Mouse (Mus musculus) lung, postnatal 0 days (tissue): Measurements from ENCODE around the gene Klhdc7b. TPM values are rescaled to one million over a fixed set of nuclear protein-coding genes. Genes with fewer than 3 reads are reported as not detected.
"Not testable (repeated sequence)": the region's sequence is repeated elsewhere in the genome, so short reads cannot be mapped to it uniquely, and the experiment has no call there.

Experiments used
- ATAC-seq: fragments of 200-750 bp; cut with Nextera tagmentation; 2 replicates; pipeline ENCODE4 v1.8.0; 2017; ENCODE audit warnings: moderate library complexity
- DNase-seq: peaks from one replicate; pipeline ENCODE4 v3.0.0-alpha.2; 2016; ENCODE audit warnings: low spot score
- H3K27ac ChIP-seq: fragments of 300-500 bp; sonication (generic); 2 replicates; pipeline ENCODE4 v1.5.1; 2014; ENCODE audit warnings: antibody characterized with exemption, mild to moderate bottlenecking, low read length, mixed read lengths
- H3K27me3 ChIP-seq: fragments of 300-500 bp; sonication (generic); replicated peaks from 2 replicates; pipeline ENCODE4 v1.6.1; 2014; ENCODE audit warnings: low read length, mixed read lengths; ENCODE audit not compliant: insufficient read depth
- H3K36me3 ChIP-seq: fragments of 300-500 bp; sonication (generic); 2 replicates; pipeline ENCODE4 v1.6.1; 2014; ENCODE audit warnings: low read length, mixed read lengths; ENCODE audit not compliant: insufficient read depth
- H3K4me1 ChIP-seq: fragments of 300-500 bp; sonication (generic); 2 replicates; pipeline ENCODE4 v1.6.1; 2014; ENCODE audit warnings: antibody characterized with exemption, low read depth, low read length, mixed read lengths; ENCODE audit not compliant: insufficient read depth
- H3K4me2 ChIP-seq: fragments of 300-500 bp; sonication (generic); replicated peaks from 2 replicates; pipeline ENCODE4 v1.6.1; 2014; ENCODE audit warnings: low read depth, mild to moderate bottlenecking, low read length, moderate library complexity, mixed read lengths
- H3K4me3 ChIP-seq: fragments of 300-500 bp; sonication (generic); 2 replicates; pipeline ENCODE4 v1.5.1; 2014; ENCODE audit warnings: low read depth, low read length
- H3K9ac ChIP-seq: fragments of 300-500 bp; sonication (generic); replicated peaks from 2 replicates; pipeline ENCODE4 v1.6.1; 2014; ENCODE audit warnings: low read depth, mild to moderate bottlenecking
- H3K9me3 ChIP-seq: fragments of 300-500 bp; sonication (generic); 2 replicates; pipeline ENCODE4 v1.6.1; 2016; ENCODE audit warnings: low read length, mixed read lengths
- CTCF ChIP-seq: IDR thresholded peaks from 2 replicates; pipeline ENCODE4 v1.5.1; 2016; ENCODE audit warnings: antibody characterized with exemption, mild to moderate bottlenecking
- EP300 ChIP-seq: IDR thresholded peaks from 2 replicates; pipeline ENCODE4 v1.6.1; 2016; ENCODE audit warnings: antibody characterized with exemption, mild to moderate bottlenecking, control low read depth
- WGBS: fragments of 180-500 bp; shearing (Covaris S2); extraction: QIAGEN DNeasy Blood & Tissue Kit; methylation state at CpG from one replicate; pipeline ENCODE4 v1.1.7; 2014; 5-methylcytosine and 5-hydroxymethylcytosine counted together
- polyA plus RNA-seq: library from polyadenylated mRNA; unstranded; fragments of >200 nt; fragmentation: Nextera tagmentation; extraction: Ambion mirVana; gene quantifications from 2 replicates; pipeline ENCODE4 v1.2.1, GENCODE M21; 2015

Klhdc7b gene
- polyA plus RNA-seq, 1 experiment from 2014 or later = not detected

DNA sequence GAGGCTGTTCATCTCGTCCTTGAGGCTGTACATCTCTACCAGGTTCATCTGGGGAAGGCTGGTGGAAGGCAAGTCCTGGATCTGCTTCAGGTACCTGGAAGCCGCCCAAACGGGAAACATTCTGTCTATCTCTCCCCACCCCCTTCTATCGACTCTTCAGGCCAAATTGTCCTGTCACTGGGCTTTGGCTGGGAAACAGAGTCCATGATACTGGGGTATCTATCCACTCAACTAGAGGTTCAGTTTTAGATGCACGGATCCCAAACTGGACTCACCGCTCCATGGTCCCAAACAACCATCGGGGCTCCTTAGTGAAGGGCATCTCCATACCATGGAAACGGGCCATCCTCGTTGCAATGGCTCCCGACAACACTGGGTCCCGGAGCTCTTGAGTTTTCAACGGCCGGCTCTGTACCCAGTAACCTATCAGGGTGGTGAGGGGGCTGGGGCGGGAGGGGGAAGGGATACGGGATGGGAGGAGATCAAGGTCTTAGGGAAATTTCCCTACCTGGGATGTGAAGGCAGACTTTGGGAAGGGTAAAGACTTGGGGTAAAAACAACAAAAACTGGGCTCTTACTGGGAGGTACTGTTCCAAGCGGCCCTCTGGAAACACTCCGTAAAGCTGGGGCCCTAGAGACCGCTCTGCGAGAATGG is 43.5 kb downstream of the Klhdc7b start:
- Histone ChIP-seq H3K4me2 (peak overlapping the region; percentile 98), H3K36me3 (0 out of 2 replicates have a peak, but pooled peaks cover 3% of the 10 kb centered on the region), H3K4me1 (peaks cover 6% of the 10 kb centered on the region; the same call in 1 of the 2 replicates), H3K27me3 (no peaks in the 10 kb centered on the region), H3K27ac (no peak overlapping the region), H3K9ac (no peak overlapping the region), H3K9me3 (no peaks in the 10 kb centered on the region), H3K4me3 (peak overlapping the region; percentile 86; the same call in 1 of the 2 replicates)
- DNase-seq = no peak
- WGBS = 85% methylated on average over 19 of the region's 19 CpGs
- no peak for ATAC-seq
- TF ChIP-seq CTCF (no peak), EP300 (no peak)

GRCm38 (mm10) chr15:89428821-89429351 is 44.2 kb downstream of the Klhdc7b start:
- Histone ChIP-seq H3K9me3 (no peaks in the 10 kb centered on the region), H3K9ac (peak overlapping the region; percentile 95), H3K27me3 (no peaks in the 10 kb centered on the region), H3K27ac (peak overlapping the region; percentile 98; the same call in 1 of the 2 replicates), H3K4me3 (peak overlapping the region; percentile 86), H3K36me3 (0 out of 2 replicates have a peak, but pooled peaks cover 3% of the 10 kb centered on the region), H3K4me1 (peaks cover 6% of the 10 kb centered on the region; the same call in 1 of the 2 replicates), H3K4me2 (peak overlapping the region; percentile 98)
- TF ChIP-seq EP300 (no peak), CTCF (no peak)
- no peak for DNase-seq
- ATAC-seq = peak; percentile 10
- WGBS = 7% methylated on average over 21 of the region's 22 CpGs

DNA sequence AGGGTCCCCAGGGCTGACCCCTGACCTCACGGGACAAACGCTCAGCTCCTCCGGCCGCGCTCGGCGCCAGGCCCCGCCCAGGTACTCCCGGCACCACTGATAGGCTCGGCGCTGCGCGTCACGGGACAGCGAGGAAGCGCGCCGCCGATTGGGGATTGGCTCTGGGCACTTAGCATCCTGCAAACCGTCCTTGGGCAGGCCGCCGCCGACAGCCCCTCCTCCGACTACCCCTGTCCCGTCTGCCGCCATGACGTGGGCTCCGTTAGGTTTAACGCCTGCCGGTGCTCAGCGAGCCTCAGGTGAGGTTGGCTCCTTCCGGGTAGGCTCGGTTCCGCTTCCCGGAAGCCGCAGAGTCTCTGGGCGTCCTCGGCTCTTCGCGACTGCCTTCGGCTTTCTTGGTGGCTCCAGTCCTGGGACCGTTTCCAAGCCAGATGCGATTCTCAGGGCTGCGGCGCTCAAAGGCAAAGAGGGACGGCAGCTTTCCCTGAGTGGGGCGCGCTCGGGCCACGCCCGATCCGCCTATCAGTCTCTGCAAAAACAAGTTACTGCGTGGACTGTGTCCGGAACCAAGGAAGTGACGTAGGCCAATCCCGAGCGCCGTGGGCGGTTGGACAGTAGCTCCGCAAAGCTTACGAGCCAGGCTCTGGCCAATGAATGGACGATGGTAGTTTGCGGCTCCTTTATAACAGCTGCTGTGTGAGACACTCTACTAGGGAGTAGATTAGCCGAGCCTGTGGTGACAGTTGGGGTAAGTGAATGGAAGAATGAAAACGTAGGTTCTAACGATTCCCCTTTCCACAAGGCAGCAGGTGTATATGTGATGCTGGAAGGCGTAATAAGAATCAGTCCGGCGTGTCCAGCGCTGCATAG is 44.9 kb downstream of the Klhdc7b start, which contains the start of the genes C730034F03Rik, Gm44502 and Chkb:
Gene C730034F03Rik, plus strand, starts transcription at position 238 of the 870 bp plus-strand sequence.
Gene Gm44502, minus strand, starts transcription at position 345 of the 870 bp plus-strand sequence.
Gene Chkb, minus strand, starts transcription at position 557 of the 870 bp plus-strand sequence.
- peak within 1 kb of the TSS; percentile 98 for H3K27ac ChIP-seq

DNA sequence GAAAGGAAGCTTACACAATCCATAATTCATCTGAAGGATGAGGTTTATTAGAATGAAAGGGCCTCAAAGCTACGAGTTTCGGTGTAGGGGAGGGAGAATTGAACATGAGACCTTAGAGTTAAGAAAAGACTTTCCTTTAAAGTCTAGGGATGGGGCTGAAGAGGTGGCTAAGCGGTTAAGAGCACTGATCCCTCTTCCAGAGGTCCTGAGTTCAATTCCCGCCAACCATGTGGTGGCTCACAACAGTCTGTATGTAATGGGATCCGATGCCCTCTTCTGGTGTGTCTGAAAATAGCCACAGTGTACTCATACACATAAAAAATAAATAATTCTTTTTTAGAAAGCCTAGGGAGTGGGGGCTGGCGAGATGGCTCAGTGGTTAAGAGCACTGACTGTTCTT is 45.6 kb downstream of the Klhdc7b start:
- Histone ChIP-seq H3K36me3 (0 out of 2 replicates have a peak, but pooled peaks cover 3% of the 10 kb centered on the region), H3K27ac (peak overlapping the region; percentile 98), H3K4me1 (peaks cover 6% of the 10 kb centered on the region; the same call in 1 of the 2 replicates), H3K9ac (no peak overlapping the region), H3K9me3 (no peaks in the 10 kb centered on the region), H3K4me3 (peak overlapping the region; percentile 86), H3K4me2 (peak overlapping the region; percentile 98), H3K27me3 (no peaks in the 10 kb centered on the region)
- 42% methylated on average over 6 of the region's 6 CpGs for WGBS
- ATAC-seq (no peak), DNase-seq (peak; percentile 21)
- TF ChIP-seq EP300 (no peak), CTCF (peak; percentile 16; the same call in 1 of the 2 replicates)

More for the DNA sequence above, 44.9 kb downstream of the Klhdc7b start, which contains the start of the genes C730034F03Rik, Gm44502 and Chkb:
- DNase-seq (peak; percentile 98), ATAC-seq (peak; percentile 95)
- Histone ChIP-seq H3K36me3 (0 out of 2 replicates have a peak, but pooled peaks cover 3% of the 10 kb centered on the region), H3K27me3 (no peaks in the 10 kb centered on the region), H3K4me3 (peak within 1 kb of the TSS; percentile 86), H3K4me2 (peak within 1 kb of the TSS; percentile 98), H3K9ac (peak within 1 kb of the TSS; percentile 95), H3K9me3 (no peaks in the 10 kb centered on the region), H3K4me1 (peaks cover 6% of the 10 kb centered on the region; the same call in 1 of the 2 replicates)
- TF ChIP-seq CTCF (no peak), EP300 (no peak; the same call in 1 of the 2 replicates)
- 3% methylated on average over 60 of the region's 70 CpGs for WGBS

DNA sequence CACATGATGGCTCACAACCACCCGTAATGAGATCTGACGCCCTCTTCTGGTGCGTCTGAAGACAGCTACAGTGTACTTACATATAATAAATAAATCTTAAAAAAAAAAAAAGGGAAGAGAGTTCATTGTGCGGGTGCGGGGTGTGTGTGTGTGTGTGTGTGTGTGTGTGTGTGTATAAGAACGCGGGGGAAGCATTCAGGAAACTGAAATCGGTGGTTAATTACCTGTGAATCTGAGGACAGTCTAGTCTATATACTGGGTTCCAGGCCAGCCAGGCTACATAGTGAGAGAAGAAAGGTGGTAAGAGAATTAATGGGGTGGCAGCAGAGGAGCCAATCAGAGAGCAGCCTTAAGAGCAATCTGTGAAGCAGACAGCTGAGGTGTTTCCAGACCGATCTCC is 46.1 kb downstream of the Klhdc7b start:
- H3K27me3 ChIP-seq, H3K4me3 ChIP-seq, H3K36me3 ChIP-seq, DNase-seq, H3K4me1 ChIP-seq, H3K4me2 ChIP-seq, ATAC-seq, H3K27ac ChIP-seq, H3K9ac ChIP-seq, H3K9me3 ChIP-seq: not testable (repeated sequence)
- 85% methylated on average over 6 of the region's 9 CpGs for WGBS
